Mouse (Mus musculus) limb, embryonic 13.5 days (tissue): ENCODE results near the gene Rnaseh2a. TPM values are rescaled to one million over a fixed set of nuclear protein-coding genes. Genes with fewer than 3 reads are reported as not detected.

Source experiments
- ATAC-seq: fragments of 200-750 bp; cut with Nextera tagmentation; 2 replicates; pipeline ENCODE4 v1.8.0; 2017; ENCODE audit warnings: low read depth, moderate number of reproducible peaks, moderate TSS enrichment; ENCODE audit not compliant: low FRiP score
- H3K27ac ChIP-seq: fragments of 300-500 bp; sonication (generic); 2 replicates; pipeline ENCODE4 v1.5.1; 2015; ENCODE audit warnings: inconsistent platforms, mild to moderate bottlenecking, moderate library complexity
- H3K27me3 ChIP-seq: fragments of 300-500 bp; sonication (generic); 2 replicates; pipeline ENCODE4 v1.6.1; 2015; ENCODE audit warnings: mild to moderate bottlenecking, inconsistent platforms
- H3K36me3 ChIP-seq: fragments of 300-500 bp; sonication (generic); 2 replicates; pipeline ENCODE4 v1.6.1; 2015; ENCODE audit warnings: inconsistent platforms, mild to moderate bottlenecking, moderate library complexity
- H3K4me1 ChIP-seq: fragments of 300-500 bp; sonication (generic); 2 replicates; pipeline ENCODE4 v1.6.1; 2015; ENCODE audit warnings: inconsistent platforms
- H3K4me2 ChIP-seq: fragments of 300-500 bp; sonication (generic); replicated peaks from 2 replicates; pipeline ENCODE4 v1.6.1; 2015; ENCODE audit warnings: inconsistent platforms, mild to moderate bottlenecking, moderate library complexity
- H3K4me3 ChIP-seq: fragments of 300-500 bp; sonication (generic); 2 replicates; pipeline ENCODE4 v1.5.1; 2015; ENCODE audit warnings: moderate library complexity, mild to moderate bottlenecking, inconsistent platforms
- H3K9ac ChIP-seq: fragments of 300-500 bp; sonication (generic); 2 replicates; pipeline ENCODE4 v1.6.1; 2015; ENCODE audit warnings: mild to moderate bottlenecking, inconsistent platforms
- H3K9me3 ChIP-seq: fragments of 300-500 bp; sonication (generic); 2 replicates; pipeline ENCODE4 v1.6.1; 2016; ENCODE audit warnings: inconsistent platforms
- whole genome bisulfite sequencing: fragments of 180-500 bp; shearing (Covaris S2); methylation state at CpG from one replicate; pipeline ENCODE4 v1.1.7; 2015; 5-methylcytosine and 5-hydroxymethylcytosine counted together
- polyA plus RNA-seq: library from polyadenylated mRNA; unstranded; fragments of >200 nt; fragmentation: Nextera tagmentation; extraction: Ambion mirVana; gene quantifications from 2 replicates; pipeline ENCODE4 v1.2.1, GENCODE M21; 2015

Rnaseh2a gene
- polyA plus RNA-seq, 1 experiment from 2014 or later, result 93.2 TPM

DNA sequence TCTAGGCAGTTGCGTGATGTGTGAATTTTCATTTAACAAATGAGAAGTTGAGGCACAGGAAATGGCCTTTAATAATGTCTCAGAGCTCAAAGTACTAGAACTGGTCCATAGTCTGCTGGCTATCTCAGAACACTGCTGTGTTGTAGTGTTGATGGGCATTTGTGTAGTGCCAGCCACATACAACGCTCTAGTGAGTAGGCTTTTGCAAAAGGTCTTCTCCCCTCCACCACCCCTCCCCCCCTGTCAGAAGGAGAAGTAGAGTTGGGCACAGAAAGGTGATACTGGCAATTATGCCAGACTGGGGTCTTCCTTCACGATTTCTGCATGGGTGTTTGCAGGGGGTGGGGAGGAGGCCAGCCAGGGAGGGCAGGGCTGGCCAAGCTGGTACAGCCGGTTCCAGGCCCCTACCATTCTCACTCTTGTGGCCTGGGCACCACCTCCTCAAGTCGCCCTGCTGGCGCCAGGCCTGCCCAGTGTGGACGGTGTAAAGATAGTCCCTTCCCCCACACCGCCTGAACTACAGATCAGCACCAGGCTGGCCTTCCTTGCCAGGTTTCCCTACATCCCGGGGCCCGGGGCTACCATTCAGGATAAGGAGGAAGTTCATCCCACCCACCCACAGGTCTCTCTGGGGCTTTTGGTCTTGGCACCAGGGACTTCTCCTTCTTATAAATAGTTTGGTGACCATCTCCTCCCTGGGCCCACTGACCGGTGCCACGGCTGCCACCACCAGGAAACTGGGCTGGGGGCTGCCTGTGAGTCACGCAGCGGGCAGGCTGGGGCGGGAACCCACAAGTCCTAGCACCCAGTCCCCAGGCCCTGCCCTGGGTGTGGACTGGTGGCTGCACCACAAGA is 12.3 kb upstream of the Rnaseh2a start:
- no peak overlapping the region for H3K27ac ChIP-seq
- peaks cover 32% of the 10 kb centered on the region for H3K27me3 ChIP-seq
- WGBS, result 79% methylated on average over 15 of the region's 15 CpGs
- H3K4me3 ChIP-seq, result no peak overlapping the region
- no peaks in the 10 kb centered on the region for H3K36me3 ChIP-seq
- ATAC-seq, result no peak
- H3K9me3 ChIP-seq, result no peaks in the 10 kb centered on the region
- H3K4me1 ChIP-seq, result peaks cover 76% of the 10 kb centered on the region
- peak overlapping the region; percentile 10; the same call in 1 of the 2 replicates for H3K4me2 ChIP-seq
- H3K9ac ChIP-seq, result no peak overlapping the region

DNA sequence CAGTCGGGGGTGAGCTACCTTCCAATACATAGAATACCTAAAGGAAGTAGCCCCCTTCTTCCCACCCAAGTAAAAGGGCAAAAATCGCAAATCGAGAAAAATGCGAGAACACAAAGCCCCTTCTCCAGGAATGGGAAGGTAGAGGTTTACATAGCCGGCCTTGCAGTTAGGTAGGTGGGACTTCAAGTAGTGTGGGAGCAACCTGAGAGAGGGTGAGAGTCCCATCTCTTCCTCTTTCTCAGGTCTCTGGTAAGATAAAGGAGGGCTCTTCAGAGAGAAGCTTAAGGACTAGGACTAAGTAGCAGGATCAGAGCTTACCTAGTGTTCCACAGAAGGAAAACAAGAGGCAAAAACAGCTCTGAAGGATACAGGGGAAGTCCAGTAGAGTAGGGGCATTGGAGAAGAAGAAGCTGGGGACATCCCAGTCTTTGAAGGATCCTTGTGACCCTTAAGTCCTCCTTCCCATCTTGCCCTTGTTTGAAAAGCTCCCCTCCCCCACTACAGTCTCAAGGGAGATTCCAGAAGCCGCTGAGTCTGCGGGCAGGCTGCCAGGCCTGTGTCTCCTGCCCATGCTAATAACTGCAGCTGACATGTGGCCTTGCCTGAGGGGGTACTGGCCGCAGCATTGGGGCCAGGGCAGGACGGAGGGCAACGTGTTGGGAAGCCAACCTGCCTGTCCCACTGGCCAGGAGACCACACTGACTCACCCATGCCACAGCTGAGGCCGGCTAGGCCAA is 11.2 kb upstream of the Rnaseh2a start:
- Histone ChIP-seq H3K36me3 (no peaks in the 10 kb centered on the region), H3K9me3 (no peaks in the 10 kb centered on the region), H3K4me3 (peak overlapping the region; percentile 59; the same call in 1 of the 2 replicates), H3K4me1 (peaks cover 80% of the 10 kb centered on the region), H3K27ac (peak overlapping the region; percentile 48), H3K9ac (no peak overlapping the region), H3K27me3 (peaks cover 27% of the 10 kb centered on the region), H3K4me2 (peak overlapping the region; percentile 98)
- 28% methylated on average over 11 of the region's 11 CpGs for WGBS
- no peak for ATAC-seq

DNA sequence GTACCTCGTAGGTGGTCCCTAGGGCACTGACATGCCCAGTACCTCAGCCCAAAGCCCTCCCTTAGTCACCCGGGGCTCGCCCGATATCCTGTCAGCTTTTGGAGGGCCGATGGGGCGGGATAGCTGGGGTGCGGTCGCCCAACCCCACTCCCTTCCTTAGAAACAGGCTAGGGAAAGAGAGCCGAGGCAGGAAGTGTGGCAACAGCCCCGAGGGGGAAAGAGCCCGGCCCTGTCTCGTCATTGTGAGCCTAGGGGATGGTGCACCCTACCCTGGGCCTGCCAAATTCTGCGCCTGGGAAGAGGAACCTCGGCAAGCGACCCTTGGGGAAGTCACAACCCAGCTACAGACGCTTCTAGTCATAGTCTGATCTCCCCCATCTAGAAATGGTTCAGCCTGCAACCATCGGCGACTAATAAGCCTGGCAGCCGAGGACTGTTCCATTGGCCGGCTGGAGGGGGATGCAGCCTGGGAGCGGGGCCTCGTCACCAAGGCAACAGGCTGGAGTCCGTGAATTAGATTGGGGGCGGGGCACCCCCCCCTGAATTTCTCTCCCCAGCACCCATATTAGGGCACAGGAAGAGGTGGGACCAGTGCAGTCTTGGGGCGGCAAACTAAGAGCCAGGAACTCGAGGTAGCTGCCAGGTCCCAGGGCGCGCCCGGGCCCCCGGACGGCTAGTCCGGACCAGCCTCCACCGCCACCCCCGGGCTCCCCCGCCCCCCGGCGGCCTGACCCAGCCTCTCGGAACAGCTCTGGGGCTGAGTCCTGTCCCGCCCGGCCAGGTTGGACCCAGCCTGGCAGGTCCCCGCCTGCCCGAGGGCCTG is 10.2 kb upstream of the Rnaseh2a start:
- H3K27me3 ChIP-seq, result peaks cover 27% of the 10 kb centered on the region
- peak; percentile 48 for ATAC-seq
- peaks cover 1% of the 10 kb centered on the region; the same call in 1 of the 2 replicates for H3K36me3 ChIP-seq
- H3K27ac ChIP-seq, result no peak overlapping the region; the same call in 1 of the 2 replicates
- peaks cover 79% of the 10 kb centered on the region for H3K4me1 ChIP-seq
- peak overlapping the region; percentile 98 for H3K4me2 ChIP-seq
- peak overlapping the region; percentile 57 for H3K9ac ChIP-seq
- peak overlapping the region; percentile 59 for H3K4me3 ChIP-seq
- 4% methylated on average over 42 of the region's 42 CpGs for WGBS
- no peaks in the 10 kb centered on the region for H3K9me3 ChIP-seq

DNA sequence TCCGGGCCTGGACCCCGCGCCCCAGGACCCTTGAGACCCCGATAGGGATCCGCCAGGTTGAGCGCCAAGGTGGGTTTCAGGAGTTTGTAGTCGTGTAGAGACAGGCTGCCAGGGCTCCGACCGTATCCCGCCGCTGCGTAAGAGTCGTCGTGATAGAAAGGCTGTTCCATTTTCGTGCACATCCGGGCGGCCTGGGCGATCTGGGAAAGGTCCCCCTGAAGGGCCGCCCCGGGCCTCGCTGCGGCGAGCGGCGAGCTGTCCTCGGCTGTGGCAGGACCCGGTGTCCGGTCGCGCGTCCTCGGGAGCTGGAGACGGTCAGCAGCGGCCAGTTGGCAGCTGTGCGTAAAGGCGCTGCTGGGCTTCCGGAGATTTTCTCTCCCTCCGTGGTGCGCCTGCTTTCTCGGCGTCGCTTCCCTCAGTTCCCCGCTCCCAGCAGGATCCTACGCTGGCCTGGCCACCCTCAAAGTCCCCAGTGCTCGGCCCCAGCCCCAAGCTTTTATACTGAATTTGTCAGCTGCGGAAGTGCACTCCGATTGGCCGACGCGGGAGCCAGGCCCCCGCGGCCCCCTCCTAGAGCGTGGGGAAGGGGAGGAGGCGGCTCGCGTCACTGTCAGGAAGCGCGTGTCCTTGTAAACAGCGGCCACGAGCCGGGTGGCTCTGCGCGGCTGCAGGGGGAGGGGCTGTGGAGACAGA is 8.8 kb upstream of the Rnaseh2a start, which contains the start of gene Junb:
Junb (minus strand) TSS at position 471 of the 693 bp plus-strand sequence.
- Histone ChIP-seq H3K9ac (peak within 1 kb of the TSS; percentile 71), H3K27me3 (peaks cover 27% of the 10 kb centered on the region), H3K36me3 (peaks cover 13% of the 10 kb centered on the region), H3K27ac (peak within 1 kb of the TSS; percentile 48; the same call in 1 of the 2 replicates), H3K4me3 (peak within 1 kb of the TSS; percentile 59), H3K9me3 (no peaks in the 10 kb centered on the region), H3K4me2 (peak within 1 kb of the TSS; percentile 98), H3K4me1 (peaks cover 74% of the 10 kb centered on the region)
- peak; percentile 58 for ATAC-seq
- under 1% methylated on average over 63 of the region's 63 CpGs for WGBS

DNA sequence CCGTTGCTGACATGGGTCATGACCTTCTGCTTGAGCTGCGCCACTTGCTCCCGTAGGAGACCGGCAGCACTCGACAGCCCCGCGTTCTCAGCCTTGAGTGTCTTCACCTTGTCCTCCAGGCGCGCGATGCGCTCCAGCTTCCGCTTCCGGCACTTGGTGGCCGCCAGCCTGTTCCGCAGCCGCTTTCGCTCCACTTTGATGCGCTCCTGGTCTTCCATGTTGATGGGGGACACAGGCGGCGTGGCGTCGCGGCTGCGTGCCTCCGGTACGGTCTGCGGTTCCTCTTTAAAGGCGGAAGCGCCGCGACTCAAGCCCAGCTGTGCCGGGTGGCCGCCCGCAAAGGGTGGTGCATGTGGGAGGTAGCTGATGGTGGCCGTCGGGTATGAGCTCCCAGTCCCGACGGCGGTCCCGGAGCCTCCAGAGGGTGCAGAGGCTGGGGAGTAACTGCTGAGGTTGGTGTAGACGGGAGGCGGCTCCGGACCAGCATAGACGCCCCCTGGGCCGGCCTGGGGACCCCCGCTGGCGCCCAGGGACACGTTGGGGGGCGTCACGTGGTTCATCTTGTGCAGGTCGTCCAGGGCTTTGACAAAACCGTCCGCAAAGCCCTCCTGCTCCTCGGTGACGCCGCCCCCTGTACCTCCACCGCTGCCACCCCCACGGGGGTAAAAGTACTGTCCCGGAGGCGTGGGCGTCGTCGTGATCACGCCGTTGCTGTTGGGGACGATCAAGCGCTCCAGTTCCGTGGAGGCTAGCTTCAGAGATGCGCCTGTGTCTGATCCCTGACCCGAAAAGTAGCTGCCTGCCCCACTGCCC is 8.1 kb upstream of the Rnaseh2a start:
- H3K9ac ChIP-seq, result peak overlapping the region; percentile 71
- peak overlapping the region; percentile 48; the same call in 1 of the 2 replicates for H3K27ac ChIP-seq
- H3K4me3 ChIP-seq, result peak overlapping the region; percentile 59
- H3K36me3 ChIP-seq, result peaks cover 21% of the 10 kb centered on the region
- H3K9me3 ChIP-seq, result no peaks in the 10 kb centered on the region
- H3K4me1 ChIP-seq, result peaks cover 74% of the 10 kb centered on the region
- ATAC-seq, result no peak
- H3K27me3 ChIP-seq, result peaks cover 27% of the 10 kb centered on the region
- under 1% methylated on average over 68 of the region's 70 CpGs for WGBS
- peak overlapping the region; percentile 98 for H3K4me2 ChIP-seq

DNA sequence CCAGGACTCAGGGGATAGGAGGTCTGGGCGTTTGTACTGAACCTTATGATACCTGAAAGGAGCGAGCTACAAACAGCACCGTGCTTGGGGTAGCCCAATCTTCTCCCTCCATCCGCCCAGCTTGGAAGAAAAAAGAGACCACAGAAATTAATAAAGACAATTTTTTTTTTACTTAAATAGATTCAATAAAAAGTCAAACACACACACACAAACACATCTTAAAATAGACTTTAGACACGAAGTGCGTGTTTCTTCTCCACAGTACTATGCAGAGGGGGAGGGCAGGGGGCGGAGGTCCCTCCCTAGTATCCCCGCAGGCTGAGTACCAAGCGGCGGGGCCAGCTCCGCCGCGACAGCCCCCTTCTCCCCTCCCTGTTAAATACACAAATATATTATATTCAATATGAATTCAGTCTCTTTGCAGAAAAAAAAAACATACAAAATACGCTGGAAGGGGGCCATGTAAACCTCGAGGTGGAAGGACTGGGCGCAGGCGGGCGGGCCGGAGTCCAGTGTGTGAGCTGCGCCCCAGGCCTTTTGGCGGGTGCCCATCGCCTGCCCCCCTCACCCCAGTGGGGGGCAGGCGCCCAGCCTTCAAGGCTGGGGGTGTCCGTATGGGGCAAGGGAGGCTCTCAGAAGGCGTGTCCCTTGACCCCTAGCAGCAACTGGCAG is 7.3 kb upstream of the Rnaseh2a start:
- H3K9ac ChIP-seq, result peak overlapping the region; percentile 71
- 3% methylated on average over 25 of the region's 25 CpGs for WGBS
- no peaks in the 10 kb centered on the region for H3K9me3 ChIP-seq
- no peak overlapping the region for H3K27ac ChIP-seq
- H3K4me3 ChIP-seq, result peak overlapping the region; percentile 59
- H3K4me2 ChIP-seq, result peak overlapping the region; percentile 98
- ATAC-seq, result no peak
- H3K4me1 ChIP-seq, result peaks cover 68% of the 10 kb centered on the region
- H3K36me3 ChIP-seq, result peaks cover 28% of the 10 kb centered on the region
- H3K27me3 ChIP-seq, result peaks cover 27% of the 10 kb centered on the region

DNA sequence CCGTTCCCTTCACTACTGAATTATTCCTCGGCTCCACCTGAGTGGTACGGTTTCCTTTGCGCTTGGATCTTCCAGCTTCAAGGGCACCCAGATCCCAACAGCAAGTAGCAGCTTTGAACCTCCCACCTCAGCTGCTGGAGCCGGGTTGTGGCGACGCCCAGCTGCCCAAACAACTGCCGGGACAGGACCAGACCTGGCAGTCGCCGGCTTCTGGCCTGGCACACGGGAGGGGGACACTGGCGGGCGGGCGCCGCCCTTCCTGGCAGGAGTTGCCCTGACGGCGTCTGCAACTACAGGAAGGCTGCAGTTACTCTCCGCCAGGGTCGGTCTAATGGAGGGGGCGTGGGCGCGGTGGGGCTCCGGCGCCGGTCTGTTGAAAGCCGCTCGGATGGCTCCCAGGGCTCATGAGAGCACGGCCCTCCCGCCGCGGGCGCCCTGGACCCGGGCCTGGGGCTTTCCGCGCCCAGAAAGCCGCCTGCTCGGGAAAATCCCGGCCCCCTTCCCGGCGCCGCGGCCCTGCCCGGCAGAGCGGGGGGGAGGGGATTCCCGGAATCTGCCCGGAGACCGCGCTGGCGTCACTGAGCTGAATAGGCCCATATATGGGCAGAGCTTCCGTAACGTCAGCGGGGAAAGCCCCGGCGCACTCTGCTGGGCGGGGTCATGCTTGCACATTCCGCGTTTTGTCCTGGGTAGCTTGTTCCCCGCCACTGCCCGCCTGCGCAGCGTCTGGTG is 6.6 kb upstream of the Rnaseh2a start:
- Histone ChIP-seq H3K27ac (peak overlapping the region; percentile 58), H3K4me1 (peaks cover 63% of the 10 kb centered on the region), H3K36me3 (peaks cover 35% of the 10 kb centered on the region), H3K27me3 (peaks cover 27% of the 10 kb centered on the region), H3K9me3 (no peaks in the 10 kb centered on the region), H3K9ac (peak overlapping the region; percentile 71), H3K4me2 (peak overlapping the region; percentile 98), H3K4me3 (peak overlapping the region; percentile 59)
- peak; percentile 80 for ATAC-seq
- WGBS, result under 1% methylated on average over 57 of the region's 61 CpGs

DNA sequence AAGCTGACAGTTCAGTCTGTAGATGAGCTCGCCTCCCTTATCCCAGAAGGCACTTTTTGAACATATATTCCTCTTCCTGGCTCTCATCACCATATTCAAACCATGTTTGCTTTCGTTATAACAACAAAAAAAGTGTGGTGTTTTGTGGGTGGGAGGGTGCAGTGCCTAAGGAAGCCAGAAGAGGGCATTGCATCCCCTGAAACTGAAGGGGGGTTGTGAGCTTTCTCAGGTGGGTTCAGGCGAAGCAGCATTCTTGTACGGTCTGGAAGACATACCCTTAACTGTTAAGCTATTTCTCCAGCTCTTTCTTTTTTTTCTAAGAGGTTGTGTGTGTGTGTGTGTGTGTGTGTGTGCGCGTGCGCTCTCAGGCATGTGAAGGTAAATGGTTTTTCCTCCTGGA is 5.9 kb upstream of the Rnaseh2a start:
- Histone ChIP-seq H3K36me3 (peaks cover 40% of the 10 kb centered on the region), H3K9me3 (no peaks in the 10 kb centered on the region), H3K27me3 (peaks cover 27% of the 10 kb centered on the region), H3K9ac (no peak overlapping the region), H3K4me3 (0 out of 2 replicates have a peak overlapping the region, but pooled peaks have one; percentile 59), H3K27ac (peak overlapping the region; percentile 58; the same call in 1 of the 2 replicates), H3K4me1 (peaks cover 63% of the 10 kb centered on the region), H3K4me2 (peak overlapping the region; percentile 98)
- no peak for ATAC-seq
- 23% methylated on average over 7 of the region's 7 CpGs for WGBS

DNA sequence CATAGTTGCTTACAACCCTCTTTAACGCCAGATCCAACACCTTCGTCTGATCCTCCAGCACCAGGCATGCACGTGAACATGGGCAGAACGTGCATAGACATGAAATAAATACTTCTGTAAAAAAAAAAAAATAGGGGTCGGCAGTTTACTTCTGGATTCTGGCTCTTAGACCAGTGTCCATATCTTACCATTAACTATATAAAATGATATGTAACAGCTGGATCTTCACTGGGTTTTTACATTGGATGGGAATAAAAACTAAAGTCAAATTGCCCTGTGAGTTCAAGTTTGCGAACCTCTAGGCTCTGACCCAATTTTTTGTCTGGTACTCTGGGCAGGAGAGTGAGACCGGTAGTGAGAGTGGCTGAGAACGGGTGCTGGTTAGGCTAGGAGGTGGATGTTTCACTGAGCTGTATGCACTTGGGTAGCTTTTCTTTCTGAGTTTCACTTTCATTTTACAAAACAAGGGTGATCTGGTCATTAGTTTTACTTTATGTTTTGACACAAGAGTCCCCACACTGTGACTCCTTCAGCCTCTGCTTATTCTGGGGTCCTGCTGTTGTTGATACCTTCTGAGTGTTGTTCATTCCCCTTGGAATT is 5.1 kb upstream of the Rnaseh2a start:
- no peaks in the 10 kb centered on the region for H3K9me3 ChIP-seq
- no peak overlapping the region; the same call in 1 of the 2 replicates for H3K9ac ChIP-seq
- 74% methylated on average over 8 of the region's 8 CpGs for WGBS
- no peak overlapping the region for H3K27ac ChIP-seq
- no peak for ATAC-seq
- peaks cover 58% of the 10 kb centered on the region for H3K4me1 ChIP-seq
- no peak overlapping the region for H3K4me2 ChIP-seq
- H3K27me3 ChIP-seq, result peaks cover 27% of the 10 kb centered on the region
- H3K4me3 ChIP-seq, result no peak overlapping the region
- peaks cover 40% of the 10 kb centered on the region for H3K36me3 ChIP-seq
